Mouse (Mus musculus): ENCODE measurements around the gene Cpxm1.
A peak's percentile ranks its signal among the peaks of the same experiment; 100 is the strongest.

The Cpxm1 gene

DNA sequence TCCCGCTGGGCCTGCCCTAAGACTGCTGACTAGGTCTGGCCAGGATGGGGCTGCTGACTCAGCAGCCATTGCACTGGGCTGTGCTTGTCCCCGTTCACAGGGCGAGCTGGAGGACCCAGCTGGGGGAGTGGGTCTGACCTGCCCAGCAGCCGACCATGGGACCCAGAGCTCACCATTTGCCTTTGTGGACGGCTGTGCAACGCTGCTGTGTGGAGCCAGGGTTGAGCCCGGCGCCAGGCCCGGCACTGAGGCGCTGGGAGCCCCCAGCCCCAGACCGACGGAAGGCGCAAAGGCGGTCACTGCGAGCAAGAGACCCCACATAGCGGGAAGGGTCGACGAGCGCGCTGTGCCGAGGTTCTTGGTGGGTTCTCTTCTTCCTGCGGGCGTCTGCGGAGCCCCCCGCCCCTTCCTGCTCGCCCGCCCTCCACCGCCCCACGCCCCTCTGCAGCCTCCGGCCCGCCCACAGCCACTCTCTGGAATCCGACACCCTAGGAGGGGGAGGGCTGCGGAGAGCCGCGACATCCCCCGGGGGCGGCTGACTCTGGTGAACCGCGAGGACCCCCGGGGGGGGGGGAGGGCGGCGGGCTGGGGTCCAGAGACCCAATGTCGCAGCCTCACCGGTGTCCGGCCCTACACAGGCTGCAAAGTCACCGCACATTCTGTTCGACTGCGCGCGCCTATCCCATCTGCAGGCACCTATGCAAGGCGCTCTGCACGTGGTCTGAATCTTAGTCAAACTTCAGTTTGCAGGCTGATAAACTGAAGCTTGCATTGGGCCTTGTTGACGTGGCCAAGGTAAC lies at the start of gene Cpxm1:
Cpxm1 (minus strand) TSS at position 389 of the 800 bp plus-strand sequence.
- no peak for DNase-seq (ENCODE audit: low spot score in 2 of 2)

DNA sequence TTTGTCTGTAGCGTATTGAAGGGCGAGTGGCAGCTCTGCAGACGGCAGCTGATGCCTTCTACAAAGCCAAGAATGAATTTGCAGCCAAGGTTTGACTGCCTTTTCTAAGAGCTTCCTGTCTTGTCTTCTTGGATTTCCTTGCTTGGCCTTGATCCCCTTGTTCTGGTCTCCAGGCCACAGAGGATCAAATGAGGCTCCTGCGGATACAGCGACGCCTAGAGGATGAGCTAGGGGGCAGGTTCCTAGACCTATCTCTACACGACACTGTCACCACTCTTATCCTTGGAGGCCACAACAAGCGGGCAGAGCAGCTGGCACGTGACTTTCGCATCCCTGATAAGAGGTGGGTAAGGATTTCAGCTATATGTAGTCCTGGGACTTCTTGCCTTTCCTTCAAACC lies 44.8 kb upstream of the Cpxm1 start:
- DNase-seq (ENCODE audit: low spot score in 2 of 2): no peak

DNA sequence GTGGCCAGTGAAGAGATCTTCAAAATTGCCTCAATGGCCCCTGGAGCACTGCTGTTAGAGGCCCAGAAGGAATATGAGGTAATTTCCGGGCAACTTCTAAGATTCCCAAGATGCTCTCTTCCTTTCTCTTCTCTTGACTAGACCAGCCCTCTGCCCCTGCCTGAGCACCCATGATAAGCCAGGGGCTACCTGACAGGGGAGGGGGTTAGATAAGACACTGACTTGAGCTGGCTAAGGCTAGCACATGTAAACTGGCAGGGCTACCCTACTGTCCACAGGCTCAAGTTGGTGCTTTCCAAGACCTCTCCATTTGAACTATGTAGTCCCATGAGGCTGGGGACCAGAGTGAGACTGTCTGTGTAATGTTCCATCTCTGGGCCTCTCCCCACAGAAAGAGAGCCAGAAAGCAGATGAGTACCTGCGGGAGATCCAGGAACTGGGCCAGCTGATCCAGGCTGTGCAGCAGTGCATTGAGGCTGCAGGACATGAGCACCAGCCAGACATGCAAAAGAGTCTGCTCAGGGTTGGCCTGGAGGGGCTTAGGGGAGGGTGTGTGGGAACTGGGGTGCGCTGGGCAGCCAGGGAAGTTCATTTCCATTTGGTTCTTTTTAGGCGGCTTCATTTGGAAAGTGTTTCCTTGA lies 42.6 kb upstream of the Cpxm1 start:
- no peak for DNase-seq (ENCODE audit: low spot score in 2 of 2)

DNA sequence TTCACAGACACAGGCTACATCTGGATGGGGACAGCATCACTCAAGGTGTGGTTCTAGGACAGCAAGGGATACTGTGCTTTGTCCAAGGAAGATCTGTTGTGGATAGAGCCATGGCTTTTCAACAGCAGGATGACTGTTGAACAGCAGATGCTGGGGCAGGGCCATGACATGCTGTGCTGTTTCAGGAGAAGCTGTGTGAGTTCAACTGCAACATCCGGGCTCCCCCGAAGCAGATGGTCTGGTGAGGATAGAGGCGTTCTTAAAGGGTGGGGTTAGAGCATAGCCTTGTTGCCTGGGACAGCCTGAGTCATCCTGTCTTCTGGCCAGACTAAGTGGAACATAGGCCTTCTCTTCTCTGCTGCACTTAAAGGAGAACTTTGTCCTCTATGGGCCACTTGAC lies 41.5 kb upstream of the Cpxm1 start:
- no peak for DNase-seq (ENCODE audit: low spot score in 2 of 2)

DNA sequence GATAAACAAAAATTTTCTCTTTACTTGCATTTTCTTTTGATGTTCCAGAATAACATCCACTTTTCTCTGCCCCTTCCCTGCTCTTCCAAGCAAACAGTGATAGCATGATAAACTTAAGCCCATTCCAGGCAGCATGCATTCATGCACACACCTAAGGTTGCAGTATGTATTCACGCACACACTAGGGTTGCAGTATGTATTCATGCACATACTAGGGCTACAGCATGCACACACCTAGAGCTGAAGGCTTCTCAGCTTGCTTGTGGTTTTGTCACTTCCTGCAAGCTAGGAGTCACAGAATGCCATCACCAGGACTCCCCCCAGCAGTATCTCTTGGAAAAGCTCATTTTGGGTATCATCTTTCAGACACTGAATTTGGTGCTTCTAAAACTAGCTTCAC lies 39.4 kb upstream of the Cpxm1 start:
- no peak for DNase-seq (ENCODE audit: low spot score in 2 of 2)

DNA sequence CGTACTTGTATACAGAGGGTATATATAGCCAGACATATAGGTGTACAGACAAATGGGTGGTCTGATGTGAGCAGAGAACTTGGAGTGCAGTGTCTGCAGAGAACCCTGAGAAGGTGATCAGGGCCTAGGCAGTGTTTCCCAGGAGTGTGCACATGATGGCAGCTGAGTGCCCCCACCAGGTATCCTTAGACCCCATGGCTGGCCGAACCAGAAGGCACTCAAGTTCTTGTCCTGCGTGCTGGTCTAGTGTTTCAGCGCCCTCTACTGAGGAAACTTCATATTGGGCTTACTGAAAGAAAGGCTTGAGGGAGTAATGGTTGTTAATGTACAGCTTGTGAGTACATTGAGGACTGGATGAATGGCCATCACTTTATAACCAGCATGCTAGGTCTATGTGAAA lies 35.8 kb upstream of the Cpxm1 start:
- peak in 1 of 2 experiments; percentile 75 for DNase-seq (ENCODE audit: low spot score in 2 of 2)

DNA sequence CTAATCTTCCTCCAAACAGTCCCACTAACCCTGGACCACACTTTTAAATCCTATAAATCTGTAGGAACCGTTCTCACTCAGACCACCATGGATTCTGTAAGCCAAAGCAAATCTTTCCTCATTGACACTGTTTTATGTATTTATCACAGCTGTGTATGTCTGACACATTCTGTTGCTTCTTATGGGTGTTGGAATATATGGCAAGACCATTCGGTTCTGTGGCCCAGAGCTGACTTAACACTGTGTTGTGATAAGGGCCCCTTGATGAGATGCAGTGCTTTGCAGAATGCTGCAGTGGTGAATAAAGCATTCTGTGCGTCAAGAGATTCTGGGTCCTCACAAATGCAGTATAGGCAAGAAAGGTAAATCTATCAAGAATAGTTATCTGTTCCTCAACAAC lies 34.8 kb upstream of the Cpxm1 start:
- DNase-seq (ENCODE audit: low spot score in 2 of 2): no peak

DNA sequence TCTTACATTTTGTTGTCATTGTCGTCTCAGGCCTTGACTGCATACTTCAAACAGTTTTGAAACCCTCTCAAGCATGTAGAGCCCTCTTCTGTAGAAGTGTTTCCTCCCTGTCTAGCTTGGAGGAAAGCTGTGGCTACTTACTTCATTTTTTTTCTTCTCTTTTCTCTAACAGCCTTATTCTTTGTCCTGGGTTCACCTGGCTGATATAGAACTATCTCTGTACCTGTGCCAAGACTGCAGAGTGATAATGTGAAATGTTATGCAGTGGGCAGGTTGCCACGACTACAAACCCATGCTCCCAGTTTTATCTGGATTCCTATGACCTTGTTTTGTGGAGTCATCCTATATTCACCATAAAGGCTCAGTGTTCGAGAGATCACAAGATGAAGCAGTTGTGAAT lies 33.1 kb upstream of the Cpxm1 start:
- no peak for DNase-seq (ENCODE audit: low spot score in 2 of 2)

DNA sequence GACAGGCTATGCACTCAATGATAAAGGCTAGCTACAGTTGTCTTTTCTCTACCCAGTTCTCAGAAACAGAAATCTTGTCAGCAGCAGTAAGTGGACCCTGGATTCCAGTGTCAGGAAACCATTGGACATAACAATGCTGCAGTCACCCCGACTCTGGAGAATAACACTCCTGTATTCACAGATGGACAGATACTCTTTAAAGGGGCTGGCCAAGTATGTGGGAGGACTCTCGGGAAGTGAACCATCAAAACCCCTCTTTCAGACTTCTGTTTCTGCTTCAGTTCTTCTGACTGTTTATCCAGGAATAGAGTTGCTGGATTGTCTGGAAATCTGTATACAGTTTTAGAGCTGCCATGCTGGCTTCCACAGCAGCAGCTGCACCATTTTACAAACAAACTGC lies 32.5 kb upstream of the Cpxm1 start:
- DNase-seq (ENCODE audit: low spot score in 2 of 2): no peak

DNA sequence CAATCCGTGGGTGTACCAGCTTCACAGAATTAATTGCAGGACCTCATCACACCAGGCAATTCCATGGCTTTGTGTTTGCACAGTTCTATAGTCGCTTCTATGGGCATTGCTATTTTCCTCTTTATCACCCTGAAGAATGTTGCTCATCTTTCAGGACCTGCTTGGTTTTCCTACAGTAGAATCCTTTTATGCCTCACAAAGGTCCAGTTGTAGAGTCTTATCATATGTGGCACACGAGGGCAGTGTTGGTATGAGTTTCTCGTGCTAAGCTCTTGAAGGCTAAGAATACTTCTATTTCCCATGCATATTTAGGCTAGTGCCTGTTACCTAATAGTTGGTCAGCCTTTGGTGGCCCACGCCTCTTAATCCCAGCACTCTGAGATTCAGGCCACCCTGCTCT lies 27.7 kb upstream of the Cpxm1 start:
- peak in 1 of 2 experiments; percentile 11 for DNase-seq (ENCODE audit: low spot score in 2 of 2)

DNA sequence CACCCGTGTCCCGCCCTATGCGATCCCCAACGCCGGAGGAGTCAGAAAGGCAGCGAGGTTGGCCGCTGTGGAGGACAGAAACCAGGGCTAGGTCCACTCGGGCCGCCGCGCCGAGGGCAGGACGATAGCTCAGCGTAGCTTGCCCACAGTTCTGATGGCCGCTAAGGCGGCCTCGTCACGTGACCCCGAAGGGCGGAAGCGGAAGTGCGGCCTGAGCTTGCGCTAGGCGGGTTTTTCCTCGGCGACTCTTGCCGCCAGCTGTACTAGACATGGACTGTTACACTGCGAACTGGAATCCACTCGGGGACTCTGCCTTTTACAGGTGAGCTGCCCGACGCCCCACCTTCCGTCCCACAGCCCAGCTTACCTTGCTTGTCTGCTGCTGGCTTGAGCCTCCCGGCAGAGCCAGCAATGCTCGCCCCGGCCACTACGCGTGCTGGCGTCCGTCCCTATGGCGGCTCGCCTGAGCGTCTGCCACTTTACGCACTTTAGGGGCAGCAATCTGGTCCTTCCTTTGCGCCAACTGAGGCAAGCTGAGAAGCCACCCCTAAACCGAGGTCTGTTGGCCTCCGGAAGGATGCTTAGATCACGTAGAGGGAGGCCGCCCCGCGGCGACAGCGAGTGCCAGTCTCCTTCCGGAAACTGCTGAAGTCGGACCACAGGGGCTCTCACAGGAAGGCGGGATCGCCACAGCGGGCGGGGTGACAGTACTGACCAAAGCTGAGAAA lies 26.9 kb upstream of the Cpxm1 start, which contains the start of the genes Vps16 and Pced1a:
Vps16 (plus strand) TSS at position 214 of the 728 bp plus-strand sequence.
Pced1a (minus strand) TSS at position 576 of the 728 bp plus-strand sequence.
- DNase-seq (ENCODE audit: low spot score in 2 of 2): peak; percentile 92 to 94

DNA sequence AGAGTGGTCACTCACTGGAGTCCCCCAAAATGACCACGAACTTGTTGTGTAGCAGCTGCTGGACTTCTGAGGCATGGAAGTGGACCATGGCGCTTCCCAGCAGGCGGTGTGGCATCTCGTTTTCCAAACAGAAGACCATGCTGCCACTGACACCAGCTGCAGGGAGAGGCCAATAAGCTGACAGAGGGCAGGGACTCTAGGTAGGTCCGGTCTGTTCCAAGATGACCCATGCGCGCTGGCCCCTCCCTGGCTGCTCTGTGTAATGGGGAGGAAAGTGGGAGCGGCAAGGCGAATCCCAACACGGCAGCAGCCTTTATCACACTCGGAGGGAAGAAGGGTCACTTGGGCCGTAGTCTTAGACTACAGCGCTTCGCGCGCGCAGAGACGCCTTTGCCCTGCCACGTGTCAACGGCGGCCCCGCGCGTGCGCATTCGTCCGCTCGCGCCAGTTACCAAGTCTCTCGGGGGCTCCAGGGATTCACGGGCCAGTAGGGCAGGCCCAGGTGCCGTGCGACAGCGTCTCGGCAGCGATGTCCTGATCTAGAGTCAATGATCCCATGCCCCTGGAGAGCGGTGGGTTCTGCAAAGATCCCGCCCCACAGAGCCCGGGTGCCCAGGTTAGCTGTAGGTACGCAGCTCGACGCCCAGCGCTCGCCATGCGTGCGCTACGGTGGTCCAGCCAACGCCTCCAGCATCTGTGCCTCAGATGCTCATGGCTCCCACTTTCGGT lies 26.2 kb upstream of the Cpxm1 start:
- peak; percentile 80 to 87 for DNase-seq (ENCODE audit: low spot score in 2 of 2)

DNA sequence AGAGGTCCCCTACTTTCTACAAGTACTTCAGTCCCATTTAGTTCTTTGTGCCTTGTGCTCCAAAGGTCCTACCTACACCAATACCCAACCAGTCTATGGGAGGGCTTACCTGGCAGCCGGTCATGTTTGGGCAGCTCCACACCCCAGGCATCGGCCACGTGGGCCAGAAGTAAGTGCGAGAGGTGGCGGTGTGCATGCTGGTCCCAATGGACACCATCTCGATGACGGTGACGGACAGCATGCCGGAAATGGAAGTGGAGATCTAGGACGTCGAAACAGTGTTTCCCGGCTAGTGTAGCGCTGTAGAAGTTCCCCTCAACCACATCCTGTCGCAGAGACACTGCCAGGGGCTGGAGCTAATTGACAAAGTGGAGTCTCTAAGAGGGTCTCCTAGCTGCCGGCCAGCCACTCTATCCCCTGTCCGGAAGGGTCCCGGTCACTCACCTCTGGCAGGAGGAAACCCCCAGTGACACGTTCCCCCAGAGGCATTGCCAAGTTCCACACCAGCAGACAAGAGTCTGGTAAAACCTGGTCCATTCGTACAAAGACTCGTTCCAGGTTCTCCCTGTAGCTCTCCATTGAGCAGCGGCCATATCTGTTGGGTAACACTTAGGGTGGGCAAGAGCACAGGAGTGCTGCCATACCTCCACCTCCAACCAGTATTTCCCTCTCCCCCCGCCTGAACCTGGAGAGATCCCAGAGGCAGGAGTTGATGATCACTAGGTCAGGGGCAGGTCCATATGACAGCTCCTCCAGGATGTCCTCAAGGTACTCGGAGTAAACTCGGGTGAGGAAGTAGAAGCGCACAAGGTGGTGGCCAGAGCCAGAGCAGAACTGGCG lies 24.6 kb upstream of the Cpxm1 start:
- no peak for DNase-seq (ENCODE audit: low spot score in 2 of 2)

DNA sequence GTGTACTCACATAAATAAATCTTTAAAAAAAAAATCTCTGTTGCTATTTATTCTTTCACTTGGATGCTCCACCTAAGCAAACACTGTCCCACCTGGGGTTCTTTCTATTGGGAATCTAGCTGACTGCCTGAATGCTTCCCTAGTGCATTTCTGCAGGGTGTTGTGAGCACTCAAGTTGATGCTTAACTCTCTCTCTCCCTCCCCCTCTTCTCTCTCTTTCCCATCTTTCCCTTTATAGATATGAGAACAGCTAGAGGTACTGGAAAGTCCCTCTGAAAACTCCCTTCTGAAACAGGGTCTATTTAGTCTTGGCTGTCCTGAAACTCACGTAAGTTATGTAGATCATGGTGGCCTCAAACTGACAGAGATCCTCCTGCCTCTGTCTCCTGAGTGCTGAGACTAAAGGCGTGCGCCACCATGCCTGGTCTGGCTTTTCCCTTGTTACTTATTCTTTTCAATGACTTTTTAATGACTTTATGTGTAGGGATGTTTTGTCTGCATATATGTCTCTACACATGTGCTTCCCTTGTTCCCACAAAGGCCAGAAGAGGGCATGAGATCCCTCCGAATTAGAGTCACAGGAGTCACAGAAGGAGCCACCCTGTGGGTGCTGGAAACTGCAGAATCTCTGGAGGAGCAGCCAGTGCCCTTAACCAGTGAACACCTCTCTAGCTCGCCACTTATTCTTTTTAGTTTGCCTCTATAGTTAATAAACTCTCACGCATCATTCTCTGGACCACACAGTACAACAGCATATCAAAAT lies 16.9 kb upstream of the Cpxm1 start:
- DNase-seq (ENCODE audit: low spot score in 2 of 2): no peak

DNA sequence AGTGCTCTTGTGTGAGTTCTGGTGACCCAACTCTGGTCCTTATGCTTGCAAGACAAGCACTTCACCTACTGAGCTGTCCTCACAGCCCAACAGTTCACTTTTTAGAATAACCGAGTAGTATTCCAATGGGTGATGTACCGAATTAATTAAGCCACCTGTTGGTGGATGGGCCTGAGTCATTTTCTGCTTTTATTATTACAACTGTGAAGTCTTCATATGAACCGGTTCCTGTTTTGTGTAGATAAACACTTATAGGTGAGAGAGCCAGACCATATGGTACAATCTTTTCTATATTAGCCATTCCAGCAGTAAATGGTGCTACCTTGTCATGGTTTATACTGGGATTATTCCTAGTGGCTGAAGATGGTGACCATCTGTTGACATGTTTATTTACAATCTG lies 15.4 kb upstream of the Cpxm1 start:
- no peak for DNase-seq (ENCODE audit: low spot score in 2 of 2)

DNA sequence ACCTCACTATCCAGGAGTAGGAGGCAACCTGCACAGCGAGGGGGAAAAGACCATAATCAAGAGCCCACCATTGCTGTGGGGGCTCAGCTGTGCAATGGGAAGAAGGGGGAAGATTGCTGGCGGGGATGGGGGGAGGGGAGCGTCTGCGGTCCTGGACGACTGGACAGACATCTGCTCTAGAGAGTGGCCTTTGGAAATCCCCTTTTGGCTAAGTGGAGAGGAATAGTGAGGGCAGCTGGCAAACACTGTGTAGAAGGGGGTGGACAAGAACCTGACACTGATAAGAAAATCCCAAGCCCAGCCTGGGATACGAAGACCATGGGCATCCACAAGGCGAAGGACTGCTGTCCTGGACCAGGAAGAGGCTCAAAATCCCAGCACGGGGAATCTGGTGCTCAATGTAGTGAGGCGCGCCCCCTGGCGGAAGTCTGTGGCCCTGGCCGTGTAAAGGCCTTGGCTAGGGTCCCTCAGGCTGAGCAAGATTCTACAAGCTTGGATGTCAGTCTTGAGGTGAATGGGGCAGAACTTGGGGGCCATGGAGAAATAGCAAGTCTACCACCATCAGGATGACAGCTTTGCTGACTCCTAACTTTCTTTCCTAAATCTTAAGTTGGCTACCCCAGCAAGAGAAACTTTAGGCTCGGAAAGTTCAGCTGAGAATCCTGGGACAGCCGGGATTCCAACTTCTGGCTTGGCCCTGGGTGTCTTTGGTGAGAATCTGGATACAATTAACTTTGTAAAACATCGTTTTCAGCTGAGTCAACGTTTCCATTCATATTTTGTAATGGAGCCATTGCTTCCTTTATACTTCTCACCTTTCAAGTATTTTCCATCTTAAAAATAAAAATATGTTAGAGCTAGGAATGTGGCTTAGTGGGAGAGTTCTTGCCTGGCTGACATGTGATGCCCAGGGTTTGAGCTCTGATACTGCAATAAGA lies 14.5 kb upstream of the Cpxm1 start:
- DNase-seq (ENCODE audit: low spot score in 2 of 2): peak; percentile 80 to 81

DNA sequence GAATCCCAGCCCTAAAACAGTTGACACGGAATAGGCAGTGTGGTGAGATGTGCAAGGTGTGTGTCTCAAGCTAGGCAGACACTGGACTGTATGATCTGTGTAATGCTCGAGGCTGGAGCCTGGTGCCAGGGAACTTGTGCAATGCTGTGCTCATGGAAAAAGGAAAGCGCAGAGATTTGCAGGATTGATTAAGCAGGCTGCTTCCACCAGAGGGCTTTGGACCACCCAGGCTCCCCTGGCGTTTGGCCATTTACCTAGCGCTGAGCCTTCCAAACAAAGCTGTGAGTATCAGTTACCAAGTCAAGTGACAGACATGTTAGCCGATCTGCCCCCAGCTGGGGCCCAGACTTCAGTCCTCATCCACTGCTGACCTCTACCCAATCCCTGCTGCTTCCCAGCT lies 10.8 kb upstream of the Cpxm1 start:
- DNase-seq (ENCODE audit: low spot score in 2 of 2): no peak

DNA sequence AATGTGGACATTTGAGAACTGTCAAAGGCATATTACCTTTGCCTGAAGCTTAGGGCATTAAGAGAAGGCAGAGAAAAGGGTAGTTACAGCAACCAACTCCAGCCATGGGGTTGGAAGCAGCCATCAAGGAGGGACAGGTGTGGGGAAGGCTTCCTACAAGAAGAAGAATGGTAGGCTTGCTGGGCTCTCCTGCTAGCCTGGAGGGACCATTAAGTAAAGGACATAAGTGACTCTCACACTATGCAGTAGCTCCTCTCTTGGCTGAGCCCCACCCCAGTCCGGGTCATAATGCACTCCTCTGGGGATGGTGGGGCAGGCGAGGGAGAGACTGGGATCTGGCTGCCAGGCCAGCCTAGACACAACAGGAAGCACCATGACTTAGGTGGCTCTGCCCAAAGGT lies 8.8 kb upstream of the Cpxm1 start, which contains the start of gene Tmem239:
Tmem239 (plus strand) TSS at position 301 of the 400 bp plus-strand sequence.
- DNase-seq (ENCODE audit: low spot score in 2 of 2): no peak

DNA sequence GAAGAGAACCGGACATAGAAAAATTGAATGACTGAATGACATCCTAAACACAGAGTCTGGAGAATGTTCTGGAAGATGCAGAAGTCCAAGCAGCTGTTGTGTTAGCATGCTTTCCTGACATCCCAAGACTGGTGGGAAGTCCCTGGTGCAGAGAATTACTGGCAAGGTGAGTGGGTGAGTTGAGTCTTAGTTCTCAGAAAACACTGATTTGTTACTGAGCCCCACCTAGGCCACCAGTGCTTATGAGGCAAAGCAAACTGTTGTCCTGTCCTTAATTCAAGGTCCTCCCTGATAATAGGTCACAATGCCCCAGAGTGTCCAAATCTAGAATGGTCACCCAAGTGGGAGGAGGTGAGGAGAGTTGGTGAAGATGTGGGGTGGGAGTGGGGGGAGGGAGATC lies 7.6 kb upstream of the Cpxm1 start, which contains the start of the genes Gm28372 and 1700020A23Rik:
Gm28372 (plus strand) TSS at position 301 of the 400 bp plus-strand sequence.
1700020A23Rik (plus strand) TSS at position 321 of the 400 bp plus-strand sequence.
- no peak for DNase-seq (ENCODE audit: low spot score in 2 of 2)
